Mouse (Mus musculus): ENCODE measurements around the gene Dazap2.

DNA sequence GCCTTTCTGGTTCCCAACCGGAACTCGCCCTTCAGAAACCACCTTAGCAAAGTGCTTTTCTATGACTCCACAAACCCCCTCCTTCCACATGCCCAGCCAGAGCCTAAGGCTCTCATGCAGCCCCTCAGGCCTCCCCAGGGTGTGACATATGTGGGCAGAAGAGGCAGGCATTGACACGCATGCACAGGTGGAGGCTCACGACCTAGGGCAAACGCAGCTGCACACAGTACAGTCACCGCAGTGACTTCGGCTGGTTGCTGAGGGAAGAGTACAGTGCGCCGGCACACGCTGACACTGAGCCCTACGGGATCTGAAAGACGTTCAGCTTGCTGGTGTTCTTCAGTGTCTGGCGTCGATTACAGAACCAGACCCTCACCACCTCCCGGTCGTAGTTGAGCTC is 37.2 kb upstream of the Dazap2 start:
- TF ChIP-seq POLR2A (IDR thresholded peaks at IDR 0.05; ENCODE audit: low read depth, low read length) (no peak), CTCF (IDR thresholded peaks at IDR 0.05; ENCODE audit: extremely low read depth, insufficient read depth, insufficient read length, insufficient replicate concordance) (no peak)

Measured in spleen, adult 2 months (tissue).